Mouse (Mus musculus) neural tube, embryonic 13.5 days (tissue): ENCODE measurements at regions not wholly inside any gene's neighbourhood (a gene's known extent, or its start where the extent isn't known, plus 50 kb on each side); places are given as distances from the start of the nearest gene placed in this dataset. TPM values are rescaled to one million over a fixed set of nuclear protein-coding genes. Genes with fewer than 3 reads are reported as not detected.

ENCODE experiments used
- ATAC-seq: fragments of 200-750 bp; cut with Nextera tagmentation; 2 replicates; pipeline ENCODE4 v1.8.0; 2017; ENCODE audit warnings: low read depth, mild to moderate bottlenecking, moderate TSS enrichment, moderate library complexity
- H3K27ac ChIP-seq: fragments of 300-500 bp; sonication (generic); replicated peaks from 2 replicates; pipeline ENCODE4 v1.5.1; 2015; ENCODE audit warnings: moderate library complexity, mild to moderate bottlenecking, inconsistent platforms
- H3K27me3 ChIP-seq: fragments of 300-500 bp; sonication (generic); 2 replicates; pipeline ENCODE4 v1.6.1; 2015; ENCODE audit warnings: mild to moderate bottlenecking, inconsistent platforms
- H3K36me3 ChIP-seq: fragments of 300-500 bp; sonication (generic); 2 replicates; pipeline ENCODE4 v1.6.1; 2015; ENCODE audit warnings: mild to moderate bottlenecking, inconsistent platforms
- H3K4me1 ChIP-seq: fragments of 300-500 bp; sonication (generic); replicated peaks from 2 replicates; pipeline ENCODE4 v1.6.1; 2015; ENCODE audit warnings: inconsistent platforms
- H3K4me2 ChIP-seq: fragments of 300-500 bp; sonication (generic); 2 replicates; pipeline ENCODE4 v1.6.1; 2015; ENCODE audit warnings: inconsistent platforms, mild to moderate bottlenecking, moderate library complexity
- H3K4me3 ChIP-seq: fragments of 300-500 bp; sonication (generic); 2 replicates; pipeline ENCODE4 v1.5.1; 2015; ENCODE audit warnings: mild to moderate bottlenecking, inconsistent platforms
- H3K9ac ChIP-seq: fragments of 300-500 bp; sonication (generic); 2 replicates; pipeline ENCODE4 v1.6.1; 2015; ENCODE audit warnings: moderate library complexity, mild to moderate bottlenecking, inconsistent platforms
- H3K9me3 ChIP-seq: fragments of 300-500 bp; sonication (generic); 2 replicates; pipeline ENCODE4 v1.6.1; 2016; ENCODE audit warnings: inconsistent platforms
- WGBS: fragments of 180-500 bp; shearing (Covaris S2); methylation state at CpG from one replicate; pipeline ENCODE4 v1.1.7; 2015; 5-methylcytosine and 5-hydroxymethylcytosine counted together
- microRNA-seq: library from miRNA; unstranded; fragments of <30 nt; microRNA quantifications from one replicate; pipeline ENCODE4, GENCODE M21; 2016

GRCm38 (mm10) chr15:62044654-62045335, 1122.0 kb upstream of the A1bg start:
- Histone ChIP-seq H3K36me3 (no peaks in the 10 kb centered on the region), H3K4me2 (no peak overlapping the region), H3K4me3 (no peak overlapping the region), H3K27me3 (no peaks in the 10 kb centered on the region), H3K4me1 (no peaks in the 10 kb centered on the region), H3K9me3 (no peaks in the 10 kb centered on the region), H3K9ac (no peak overlapping the region), H3K27ac (no peak overlapping the region)
- no peak for ATAC-seq
- 95% methylated on average over 7 of the region's 7 CpGs for WGBS

GRCm38 (mm10) chr15:62043617-62044392, 1121.0 kb upstream of the A1bg start:
- Histone ChIP-seq H3K27ac (no peak overlapping the region), H3K4me3 (no peak overlapping the region), H3K9ac (no peak overlapping the region), H3K4me1 (no peaks in the 10 kb centered on the region), H3K9me3 (no peaks in the 10 kb centered on the region), H3K36me3 (no peaks in the 10 kb centered on the region), H3K4me2 (no peak overlapping the region), H3K27me3 (no peaks in the 10 kb centered on the region)
- no peak for ATAC-seq
- WGBS = 80% methylated on average over 20 of the region's 20 CpGs

- peaks cover 6% of the 10 kb centered on the region; the same call in 1 of the 2 replicates for H3K27me3 ChIP-seq
- H3K4me2 ChIP-seq = no peak overlapping the region
- no peak overlapping the region for H3K4me3 ChIP-seq
- H3K36me3 ChIP-seq = no peaks in the 10 kb centered on the region
- no peak overlapping the region for H3K9ac ChIP-seq
- H3K9me3 ChIP-seq = no peaks in the 10 kb centered on the region
- 93% methylated on average over 6 of the region's 6 CpGs for WGBS
- H3K4me1 ChIP-seq = peaks cover 6% of the 10 kb centered on the region; the same call in 1 of the 2 replicates
- ATAC-seq = no peak
- no peak overlapping the region for H3K27ac ChIP-seq
Measured at GRCm38 (mm10) chr15:62042924-62043504, 1120.2 kb upstream of the A1bg start.

Small RNA genes in the stretch of these regions (microRNA-seq; reads per million reads assigned to microRNA genes)
- gene Gm24810 = not detected
